In genomic region chr6:134914523-134914922, GRCm38 (mm10) we compare ENCODE assay signal across 17 mouse cellular contexts.
"Had no signal": no experiment of that assay in that cellular context is flagged by ENCODE, and none has a peak within 500 bp of the region (broad histone marks: within the 10 kb centered on the region; RNA-seq: fewer than 3 reads in every experiment).

No protein-coding gene starts in this region.

- H3K4me3 ChIP-seq: liver, embryonic 15.5 days; lung, embryonic 15.5 days; megakaryocyte, embryonic 14.5 days; midbrain, embryonic 12.5 days; neural tube, embryonic 12.5 days had no signal

- H3K27ac ChIP-seq: liver, embryonic 15.5 days; lung, embryonic 15.5 days; macrophage; midbrain, embryonic 12.5 days; neural tube, embryonic 12.5 days had no signal

- H3K36me3 ChIP-seq: liver, embryonic 15.5 days; lung, embryonic 15.5 days; midbrain, embryonic 12.5 days; neural tube, embryonic 12.5 days had no signal

- H3K27me3 ChIP-seq: lung, embryonic 15.5 days; megakaryocyte, embryonic 14.5 days; neural tube, embryonic 12.5 days had no signal

- DNase-seq: liver, postnatal 0 days; lung, adult 2 months; lung, postnatal 14 days; lung, postnatal 36 days; midbrain, embryonic 14.5 days; right cerebral cortex, postnatal 25 days; right cerebral cortex, postnatal 4 days; thymus, adult 18-20 months; thymus, postnatal 14 days; thymus, postnatal 36 days had no signal

- H3K9me3 ChIP-seq: liver, embryonic 15.5 days; lung, embryonic 15.5 days; megakaryocyte, embryonic 14.5 days; midbrain, embryonic 12.5 days; neural tube, embryonic 12.5 days had no signal

- H3K9ac ChIP-seq: liver, embryonic 15.5 days; liver, postnatal 0 days; lung, embryonic 15.5 days; midbrain, embryonic 12.5 days; neural tube, embryonic 12.5 days had no signal

- H3K4me2 ChIP-seq: liver, embryonic 15.5 days; lung, embryonic 15.5 days; midbrain, embryonic 12.5 days; neural tube, embryonic 12.5 days had no signal

- ATAC-seq: liver, postnatal 0 days; lung, postnatal 0 days had no signal
